Mouse (Mus musculus): ENCODE measurements around the gene Micu2. TPM values are rescaled to one million over a fixed set of nuclear protein-coding genes. Genes with fewer than 3 reads are reported as not detected.

The Micu2 gene
- polyA plus RNA-seq, 1 experiment = 16.6 TPM

DNA sequence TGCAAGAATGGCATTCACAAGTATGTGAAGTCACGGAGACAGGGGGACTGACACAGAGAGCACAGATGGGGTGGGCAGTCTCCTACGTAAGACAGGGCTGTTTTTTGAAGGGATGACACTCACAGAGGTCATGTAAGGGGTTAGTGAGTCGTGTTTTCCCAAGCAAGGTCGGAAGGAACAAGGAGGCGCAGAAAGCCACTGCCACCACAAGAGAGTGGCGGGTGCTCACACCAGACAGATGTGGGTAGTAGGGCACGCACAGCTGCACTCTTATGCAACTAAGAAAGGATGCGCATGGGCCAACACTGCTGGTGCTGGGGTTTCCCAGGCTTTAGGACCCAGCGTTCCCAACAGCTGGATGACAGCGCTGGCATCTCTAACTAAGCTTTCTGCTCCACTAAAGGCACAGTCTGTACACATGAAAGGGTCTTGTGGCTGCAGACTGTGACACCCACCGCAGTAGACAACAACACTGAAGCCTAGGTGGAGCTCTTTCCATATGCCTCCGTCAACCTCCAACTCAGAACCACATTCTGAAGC is 27.0 kb downstream of the Micu2 start:
- 16% methylated on average over 12 of the region's 12 CpGs for WGBS
- DNase-seq = peak; percentile 25
- no peak overlapping the region for H3K4me3 ChIP-seq (ENCODE audit: control insufficient read depth, insufficient read depth, low read length)
- H3K27ac ChIP-seq (ENCODE audit: control insufficient read depth, insufficient read depth, low read length) = no peak overlapping the region
- no peaks in the 10 kb centered on the region for H3K27me3 ChIP-seq (ENCODE audit: control insufficient read depth, insufficient read depth, low read length)
- H3K4me1 ChIP-seq (replicated peaks; ENCODE audit: control insufficient read depth, insufficient read depth, low read length) = peaks cover 6% of the 10 kb centered on the region
- TF ChIP-seq CTCF (IDR thresholded peaks at IDR 0.05; ENCODE audit: borderline replicate concordance, control insufficient read depth, extremely low read depth, insufficient read depth, low read length, poor library complexity) = no peak
- TF ChIP-seq POLR2A (IDR thresholded peaks at IDR 0.05; ENCODE audit: control insufficient read depth, extremely low read depth, insufficient read depth, low read length, poor library complexity) = no peak
- H3K36me3 ChIP-seq (ENCODE audit: control insufficient read depth, insufficient read depth, low read length) = no peaks in the 10 kb centered on the region; the same call in 1 of the 2 replicates

DNA sequence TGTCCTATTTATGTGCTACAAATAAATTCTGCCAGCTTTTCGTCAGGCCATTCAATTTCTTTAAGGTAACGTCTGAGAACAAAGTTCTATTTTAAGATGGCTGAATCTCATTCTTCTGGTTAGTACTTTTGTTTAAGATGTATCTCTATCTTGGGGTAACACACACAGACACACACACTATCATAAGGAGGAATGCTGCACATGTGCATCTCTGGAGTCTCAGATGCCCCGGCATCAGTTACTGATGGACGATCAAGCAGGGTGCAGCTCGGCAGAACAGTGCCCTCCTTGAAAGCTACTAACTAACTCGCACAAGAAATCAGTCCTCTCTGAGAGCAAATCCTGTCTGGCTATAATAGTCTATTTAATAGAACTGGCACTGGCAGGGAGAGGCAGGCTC is 30.2 kb downstream of the Micu2 start:
- peaks cover 6% of the 10 kb centered on the region for H3K4me1 ChIP-seq (replicated peaks; ENCODE audit: control insufficient read depth, insufficient read depth, low read length)
- no peaks in the 10 kb centered on the region for H3K27me3 ChIP-seq (ENCODE audit: control insufficient read depth, insufficient read depth, low read length)
- H3K4me3 ChIP-seq (ENCODE audit: control insufficient read depth, insufficient read depth, low read length) = no peak overlapping the region
- TF ChIP-seq POLR2A (IDR thresholded peaks at IDR 0.05; ENCODE audit: control insufficient read depth, extremely low read depth, insufficient read depth, low read length, poor library complexity) = no peak
- TF ChIP-seq CTCF (IDR thresholded peaks at IDR 0.05; ENCODE audit: borderline replicate concordance, control insufficient read depth, extremely low read depth, insufficient read depth, low read length, poor library complexity) = no peak
- no peaks in the 10 kb centered on the region; the same call in 1 of the 2 replicates for H3K36me3 ChIP-seq (ENCODE audit: control insufficient read depth, insufficient read depth, low read length)
- WGBS = 98% methylated on average over 6 of the region's 6 CpGs
- DNase-seq = no peak
- no peak overlapping the region for H3K27ac ChIP-seq (ENCODE audit: control insufficient read depth, insufficient read depth, low read length)

DNA sequence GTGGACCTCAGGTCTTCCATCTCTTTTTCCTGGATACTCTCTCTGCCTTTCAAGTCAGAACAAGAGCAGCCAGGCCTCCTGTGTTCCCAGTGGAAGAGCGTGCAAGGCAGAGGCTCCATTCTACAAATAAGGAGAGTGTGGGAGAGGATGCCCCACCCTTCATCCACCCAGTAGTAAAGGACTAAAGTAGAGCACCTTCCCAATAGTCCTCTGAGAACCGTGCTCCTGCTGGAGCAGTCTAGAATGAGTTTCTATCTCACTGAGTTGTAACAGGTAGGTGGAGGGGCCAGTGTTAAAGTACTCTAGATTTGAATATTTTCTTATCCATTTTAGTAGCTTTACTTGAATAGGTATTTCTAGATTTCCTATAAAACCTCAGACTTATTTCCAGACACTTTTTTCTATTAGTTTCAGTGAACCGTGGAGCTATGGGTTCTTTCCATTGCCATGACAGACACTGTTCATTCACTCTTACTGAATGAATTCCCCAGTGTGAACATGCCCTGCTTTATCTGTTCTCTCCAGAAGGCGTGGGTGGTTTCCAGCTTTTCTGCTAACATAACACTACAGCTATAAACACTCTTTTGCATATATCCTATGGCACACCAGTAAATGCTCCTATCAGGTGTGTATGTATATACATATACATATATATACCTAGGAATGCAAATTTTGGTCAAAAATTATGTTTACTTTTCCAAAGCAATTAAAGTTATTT is 31.8 kb downstream of the Micu2 start:
- 97% methylated on average over 4 of the region's 4 CpGs for WGBS
- Histone ChIP-seq H3K27me3 (ENCODE audit: control insufficient read depth, insufficient read depth, low read length) (no peaks in the 10 kb centered on the region), H3K4me3 (ENCODE audit: control insufficient read depth, insufficient read depth, low read length) (no peak overlapping the region), H3K4me1 (replicated peaks; ENCODE audit: control insufficient read depth, insufficient read depth, low read length) (peaks cover 5% of the 10 kb centered on the region), H3K27ac (ENCODE audit: control insufficient read depth, insufficient read depth, low read length) (no peak overlapping the region), H3K36me3 (ENCODE audit: control insufficient read depth, insufficient read depth, low read length) (no peaks in the 10 kb centered on the region; the same call in 1 of the 2 replicates)
- TF ChIP-seq CTCF (IDR thresholded peaks at IDR 0.05; ENCODE audit: borderline replicate concordance, control insufficient read depth, extremely low read depth, insufficient read depth, low read length, poor library complexity) = no peak
- no peak for DNase-seq

DNA sequence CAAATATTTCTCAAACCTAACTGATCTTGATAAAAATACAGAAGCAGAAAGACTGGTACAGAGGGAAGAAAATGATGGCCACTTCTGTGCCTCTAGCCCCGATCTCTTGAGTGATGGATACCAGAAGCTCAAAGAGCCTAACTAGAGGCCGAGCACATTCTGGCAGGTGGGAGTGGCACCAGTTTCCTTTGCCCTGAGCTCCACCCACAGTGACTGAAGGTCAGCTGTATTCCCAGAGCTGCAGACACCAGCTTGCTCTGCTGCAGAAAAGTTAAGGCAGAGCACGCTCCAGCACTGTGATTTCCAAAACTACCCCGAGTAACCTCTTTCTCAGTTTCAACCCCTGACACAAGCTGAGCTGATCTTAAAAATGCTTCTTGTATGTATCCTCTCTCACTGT is 37.2 kb downstream of the Micu2 start:
- H3K4me1 ChIP-seq (replicated peaks; ENCODE audit: control insufficient read depth, insufficient read depth, low read length) = no peaks in the 10 kb centered on the region
- TF ChIP-seq POLR2A (IDR thresholded peaks at IDR 0.05; ENCODE audit: control insufficient read depth, extremely low read depth, insufficient read depth, low read length, poor library complexity) = no peak
- no peak for TF ChIP-seq CTCF (IDR thresholded peaks at IDR 0.05; ENCODE audit: borderline replicate concordance, control insufficient read depth, extremely low read depth, insufficient read depth, low read length, poor library complexity)
- 89% methylated on average over 4 of the region's 4 CpGs for WGBS
- H3K4me3 ChIP-seq (ENCODE audit: control insufficient read depth, insufficient read depth, low read length) = no peak overlapping the region
- DNase-seq = no peak
- no peak overlapping the region for H3K27ac ChIP-seq (ENCODE audit: control insufficient read depth, insufficient read depth, low read length)
- no peaks in the 10 kb centered on the region for H3K36me3 ChIP-seq (ENCODE audit: control insufficient read depth, insufficient read depth, low read length)
- H3K27me3 ChIP-seq (ENCODE audit: control insufficient read depth, insufficient read depth, low read length) = no peaks in the 10 kb centered on the region

DNA sequence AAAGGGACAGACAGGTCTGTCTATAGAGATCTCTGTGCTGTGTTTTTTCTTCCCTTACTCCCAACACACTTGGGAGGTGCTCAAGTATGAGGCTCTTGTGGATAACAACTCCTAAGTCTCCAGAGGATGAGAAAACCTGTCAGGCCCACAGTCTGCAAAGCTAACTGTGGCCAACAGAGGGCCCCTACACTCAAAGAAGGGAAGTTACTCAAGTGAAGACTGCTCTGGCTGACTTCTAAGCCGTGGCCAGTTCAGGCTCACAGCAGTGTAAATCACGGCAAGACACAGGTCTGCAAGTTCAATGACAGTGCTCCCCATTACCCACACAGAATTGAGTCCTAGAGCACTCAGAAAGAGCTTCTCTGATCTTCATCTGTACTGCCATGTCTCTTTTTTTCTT is 48.0 kb downstream of the Micu2 start:
- TF ChIP-seq CTCF (IDR thresholded peaks at IDR 0.05; ENCODE audit: borderline replicate concordance, control insufficient read depth, extremely low read depth, insufficient read depth, low read length, poor library complexity) (no peak), POLR2A (IDR thresholded peaks at IDR 0.05; ENCODE audit: control insufficient read depth, extremely low read depth, insufficient read depth, low read length, poor library complexity) (no peak)
- Histone ChIP-seq H3K27me3 (ENCODE audit: control insufficient read depth, insufficient read depth, low read length) (no peaks in the 10 kb centered on the region), H3K27ac (ENCODE audit: control insufficient read depth, insufficient read depth, low read length) (no peak overlapping the region), H3K4me1 (replicated peaks; ENCODE audit: control insufficient read depth, insufficient read depth, low read length) (no peaks in the 10 kb centered on the region), H3K36me3 (ENCODE audit: control insufficient read depth, insufficient read depth, low read length) (no peaks in the 10 kb centered on the region), H3K4me3 (ENCODE audit: control insufficient read depth, insufficient read depth, low read length) (no peak overlapping the region)
- WGBS = 37% methylated on average over 2 of the region's 2 CpGs
- peak; percentile 3 for DNase-seq

DNA sequence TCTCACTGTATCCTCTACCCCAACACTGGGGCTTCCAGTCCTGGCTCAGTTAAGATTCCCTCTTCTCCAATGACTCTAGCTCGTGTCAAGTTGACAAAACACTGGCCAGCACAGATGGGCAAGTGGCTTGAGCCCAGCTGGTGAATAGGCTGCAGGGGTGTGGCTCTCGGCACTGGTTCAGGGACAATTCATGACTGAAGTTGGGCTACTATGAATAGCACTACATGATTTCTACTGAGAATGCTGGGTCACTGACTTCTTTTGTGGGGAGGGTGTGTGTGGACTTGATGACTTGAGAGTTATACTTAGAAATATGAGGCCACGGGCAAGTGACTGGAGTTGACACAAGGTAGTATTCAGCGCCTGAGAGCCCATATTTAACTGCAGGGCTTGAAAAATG is 53.2 kb downstream of the Micu2 start:
- Histone ChIP-seq H3K4me3 (ENCODE audit: control insufficient read depth, insufficient read depth, low read length) (no peak overlapping the region), H3K27ac (ENCODE audit: control insufficient read depth, insufficient read depth, low read length) (no peak overlapping the region), H3K4me1 (replicated peaks; ENCODE audit: control insufficient read depth, insufficient read depth, low read length) (no peaks in the 10 kb centered on the region), H3K36me3 (ENCODE audit: control insufficient read depth, insufficient read depth, low read length) (no peaks in the 10 kb centered on the region), H3K27me3 (ENCODE audit: control insufficient read depth, insufficient read depth, low read length) (no peaks in the 10 kb centered on the region)
- TF ChIP-seq CTCF (IDR thresholded peaks at IDR 0.05; ENCODE audit: borderline replicate concordance, control insufficient read depth, extremely low read depth, insufficient read depth, low read length, poor library complexity) (no peak), POLR2A (IDR thresholded peaks at IDR 0.05; ENCODE audit: control insufficient read depth, extremely low read depth, insufficient read depth, low read length, poor library complexity) (no peak)
- WGBS = 92% methylated on average over 4 of the region's 4 CpGs
- DNase-seq = no peak

All from thymus, adult 2 months (tissue).